ENCODE assay signal across 8 mouse cellular contexts in the genomic region with DNA sequence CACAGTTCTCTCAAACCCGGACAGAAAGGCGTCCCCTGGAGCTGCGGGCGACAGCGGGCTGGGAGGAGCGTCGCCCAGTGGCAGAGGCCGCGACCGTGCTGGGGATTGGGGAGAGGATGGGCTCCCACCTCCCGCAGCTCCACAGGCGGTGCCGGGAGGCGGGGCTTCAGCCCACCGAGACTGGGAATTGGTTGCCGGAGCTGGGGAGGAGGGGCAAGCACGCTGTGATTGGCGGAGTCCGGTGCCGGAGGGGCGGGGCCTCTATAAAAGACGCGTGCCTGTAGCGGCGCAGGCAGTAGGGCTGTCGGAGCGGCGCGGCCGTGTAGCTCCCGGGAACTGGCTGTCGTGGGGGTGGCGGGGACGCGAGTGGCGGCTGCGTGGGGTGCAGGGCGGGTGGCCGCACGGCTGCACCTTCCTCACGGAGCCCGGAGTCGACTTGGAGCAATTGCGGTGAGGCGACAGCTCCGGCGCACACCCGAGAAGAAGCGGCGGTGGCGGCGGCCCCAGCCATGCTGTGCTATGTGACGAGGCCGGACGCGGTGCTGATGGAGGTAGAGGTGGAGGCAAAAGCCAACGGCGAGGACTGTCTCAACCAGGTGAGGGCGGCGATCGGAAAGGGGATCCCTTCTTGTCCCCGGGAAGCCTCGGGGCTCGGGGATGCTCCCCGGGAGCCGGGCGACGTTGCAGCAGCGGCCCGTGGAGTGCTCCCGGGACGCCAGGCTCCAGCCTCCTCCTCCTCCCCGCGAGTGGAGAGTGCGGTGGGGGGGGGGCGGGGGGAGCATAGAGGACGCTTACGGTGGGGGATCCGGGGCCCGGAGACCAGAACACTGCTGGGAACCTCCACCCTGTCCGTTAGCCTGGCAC. TPM values are rescaled to one million over a fixed set of nuclear protein-coding genes. Genes with fewer than 3 reads are reported as not detected.
DNase-seq lines count a peak whose midpoint lies in the region; ATAC-seq lines count a peak whose summit lies in the region.

A gene (plus strand): TSS at position 295 of the 864 bp plus-strand sequence.

- peak within 1 kb of the TSS; percentile 72 for H3K4me3 ChIP-seq in hindbrain, embryonic 15.5 days

- H3K27me3 ChIP-seq in hindbrain, embryonic 15.5 days, result no peaks in the 10 kb centered on the region

- H3K9ac ChIP-seq in hindbrain, embryonic 15.5 days, result peak within 1 kb of the TSS; percentile 71

- no peaks in the 10 kb centered on the region for H3K9me3 ChIP-seq in hindbrain, embryonic 15.5 days

- peak; percentile 99 for DNase-seq in ZHBTc4 (ENCODE audit: low read depth, low spot score)
- peak; percentile 94 to 98 for DNase-seq in cerebellum, postnatal 4 days (ENCODE audit: low spot score in 2 of 2)
- peak; percentile 99 for DNase-seq in gastrocnemius, adult 18-20 months (ENCODE audit: low spot score)
- peak; percentile 97 for DNase-seq in left cerebral cortex, adult 11 months (ENCODE audit: low spot score)
- peak; percentile 99 for DNase-seq in lung, postnatal 36 days
- DNase-seq in retina, embryonic 14.5 days (ENCODE audit: low spot score), result peak; percentile 98
- peak; percentile 99 to 100 for DNase-seq in thymus, postnatal 36 days

- peak within 1 kb of the TSS; percentile 93 for H3K4me2 ChIP-seq in hindbrain, embryonic 15.5 days

- WGBS in hindbrain, embryonic 15.5 days, result under 1% methylated on average over 69 of the region's 81 CpGs

- H3K36me3 ChIP-seq in hindbrain, embryonic 15.5 days, result no peaks in the 10 kb centered on the region

- H3K4me1 ChIP-seq in hindbrain, embryonic 15.5 days (replicated peaks), result peaks cover 37% of the 10 kb centered on the region

- H3K27ac ChIP-seq in hindbrain, embryonic 15.5 days (replicated peaks), result peak within 1 kb of the TSS; percentile 75

- peak; percentile 99 for ATAC-seq in hindbrain, embryonic 15.5 days (ENCODE audit: low FRiP score, low read depth)

RNA-seq across cellular contexts. Expression of the gene that starts here (rescaled TPM):
- 10 to 100 TPM; 11.3 to 12.2 TPM for total RNA-seq in gastrocnemius, adult 18-20 months (2021)
- 7.3 and 7.5 TPM in 2 replicates for polyA plus RNA-seq in hindbrain, embryonic 15.5 days (2015; fragmentation: Nextera tagmentation; extraction: Ambion mirVana)

Comparison
In these comparisons a context has a peak if more than half of its experiments do, and no peak if none do; other contexts are left out.
1. Peak in every context shown above with its lines: DNase-seq, ATAC-seq, H3K4me3 ChIP-seq and H3K27ac ChIP-seq.